Mouse (Mus musculus): ENCODE results near the gene Morn3. TPM values are rescaled to one million over a fixed set of nuclear protein-coding genes. Genes with fewer than 3 reads are reported as not detected.

The Morn3 gene
- polyA plus RNA-seq, 1 experiment from 2014 or later: not detected

DNA sequence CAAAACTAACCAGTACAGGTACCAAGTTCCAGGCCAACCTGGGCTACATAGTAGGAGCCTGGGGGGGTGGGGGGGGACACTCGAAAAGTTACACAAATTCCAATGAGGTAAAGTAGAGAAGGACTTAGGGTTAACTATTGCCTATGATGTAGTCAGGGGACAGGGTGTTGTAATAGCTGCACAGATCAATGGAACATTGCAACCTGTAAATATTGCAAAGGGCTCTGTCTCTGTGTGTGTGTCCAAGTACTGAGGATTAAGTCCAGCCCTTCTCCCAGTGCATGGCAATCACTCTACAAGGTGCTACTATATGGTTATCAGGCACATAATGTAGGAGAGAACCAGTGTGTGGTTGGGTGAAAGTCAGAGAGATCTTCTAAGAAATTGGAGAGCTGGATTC lies 45.9 kb downstream of the Morn3 start:
- no peak overlapping the region for H3K4me3 ChIP-seq (ENCODE audit: inconsistent target)
- no peaks in the 10 kb centered on the region for H3K36me3 ChIP-seq (ENCODE audit: inconsistent target)
- H3K27ac ChIP-seq: no peak overlapping the region
- H3K79me2 ChIP-seq (ENCODE audit: inconsistent target): no peaks in the 10 kb centered on the region
- 78% methylated on average over 1 of the region's 1 CpGs for WGBS (ENCODE audit: missing documents)

DNA sequence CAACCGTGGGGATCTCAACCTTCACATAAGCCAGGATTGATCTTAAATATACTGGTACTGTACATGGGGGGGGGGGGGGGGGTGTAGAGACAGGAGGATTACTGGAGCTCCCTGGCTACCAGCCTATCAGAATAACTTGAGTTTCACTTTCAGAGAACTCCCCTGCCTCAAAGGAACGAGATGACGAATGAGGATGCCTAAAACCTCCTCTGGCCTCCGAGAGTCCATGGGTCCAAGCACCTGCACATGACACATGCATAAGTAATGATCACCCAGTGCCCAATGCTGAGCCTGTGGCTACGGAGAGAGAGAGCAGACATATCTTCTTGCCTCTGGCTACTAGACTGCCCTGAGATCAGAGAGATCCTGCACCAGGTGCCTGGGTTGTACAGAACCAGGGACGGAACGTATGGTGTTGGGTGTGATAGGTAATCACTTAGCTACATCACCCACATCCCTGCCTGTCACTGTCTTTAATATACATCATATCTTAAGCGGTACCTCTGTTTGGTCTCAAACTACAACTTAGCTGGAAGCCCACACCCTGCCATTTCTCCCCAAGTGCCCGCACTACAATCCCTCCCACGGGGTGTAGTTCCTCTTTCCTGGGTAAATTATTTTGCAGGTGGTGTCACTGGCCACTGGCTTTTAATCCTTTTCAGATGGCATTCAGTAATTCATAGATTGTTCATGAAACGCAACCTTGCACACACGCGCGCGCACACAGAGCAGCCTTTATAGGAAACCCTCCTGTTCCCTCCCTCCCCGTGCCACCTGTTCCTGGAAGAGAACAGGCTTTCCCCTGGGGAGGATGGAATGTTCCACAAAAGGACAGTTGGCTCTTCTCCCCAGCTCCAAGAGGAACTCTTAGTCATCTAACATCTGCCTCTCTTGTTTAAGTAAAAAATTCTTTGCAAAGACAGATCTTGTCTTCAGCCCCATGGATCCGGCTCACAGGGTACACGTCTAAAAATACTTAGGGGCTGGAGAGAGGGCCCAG lies 49.3 kb downstream of the Morn3 start:
- no peaks in the 10 kb centered on the region for H3K36me3 ChIP-seq (ENCODE audit: inconsistent target)
- WGBS (ENCODE audit: missing documents): 52% methylated on average over 18 of the region's 18 CpGs
- no peak overlapping the region for H3K4me3 ChIP-seq (ENCODE audit: inconsistent target)
- H3K27ac ChIP-seq: no peak overlapping the region
- H3K79me2 ChIP-seq (ENCODE audit: inconsistent target): no peaks in the 10 kb centered on the region

DNA sequence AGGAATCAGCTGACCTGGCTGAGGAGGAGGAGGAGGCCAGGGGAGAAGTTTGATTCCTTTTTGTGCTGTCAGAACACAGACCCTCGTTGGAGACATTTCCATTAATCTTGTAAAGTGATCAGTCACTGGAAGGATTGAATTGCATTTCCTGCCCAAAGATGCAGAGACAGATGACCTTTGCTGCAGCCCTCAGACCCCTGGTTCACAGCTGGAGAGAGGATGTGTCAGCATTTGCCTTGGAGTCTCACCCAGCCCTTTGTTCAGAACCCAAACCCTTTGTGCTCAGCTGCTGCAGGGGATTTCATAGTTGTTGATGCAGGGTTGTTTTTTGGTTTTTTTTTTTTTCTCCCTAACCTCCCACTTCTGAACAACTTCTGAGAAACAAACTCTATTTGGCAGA lies 51.9 kb downstream of the Morn3 start:
- Histone ChIP-seq H3K4me3 (ENCODE audit: inconsistent target) (no peak overlapping the region), H3K27ac (no peak overlapping the region), H3K36me3 (ENCODE audit: inconsistent target) (no peaks in the 10 kb centered on the region), H3K79me2 (ENCODE audit: inconsistent target) (no peaks in the 10 kb centered on the region)
- 42% methylated on average over 1 of the region's 1 CpGs for WGBS (ENCODE audit: missing documents)

DNA sequence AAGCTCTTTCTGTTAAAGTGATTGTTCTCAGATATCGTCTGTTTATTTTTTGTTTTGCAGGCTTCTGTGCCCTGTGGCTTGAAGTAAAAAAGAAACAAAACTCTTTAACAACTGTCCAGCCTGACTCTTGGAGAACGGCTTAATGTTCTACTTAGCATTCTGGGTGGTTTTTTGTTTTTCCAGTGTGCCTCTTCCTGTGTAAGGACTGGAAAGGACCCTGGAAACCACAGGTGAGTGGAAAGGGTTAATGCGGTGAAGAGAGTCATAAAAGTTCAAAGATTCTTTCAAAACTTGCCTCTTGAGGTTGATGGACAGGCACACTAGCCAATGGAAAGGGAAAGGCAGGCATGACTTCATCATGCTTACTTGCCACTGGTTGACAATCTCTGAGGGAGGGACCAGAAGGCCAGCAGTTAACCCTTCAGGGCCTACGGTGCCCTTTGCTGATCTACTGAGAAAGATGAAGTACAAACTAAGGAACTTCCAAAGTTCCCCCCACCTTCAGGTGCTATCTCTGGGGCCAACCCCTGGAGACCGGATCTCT lies 52.4 kb downstream of the Morn3 start:
- Histone ChIP-seq H3K79me2 (ENCODE audit: inconsistent target) (no peaks in the 10 kb centered on the region), H3K4me3 (ENCODE audit: inconsistent target) (no peak overlapping the region), H3K27ac (no peak overlapping the region), H3K36me3 (ENCODE audit: inconsistent target) (no peaks in the 10 kb centered on the region)
- WGBS (ENCODE audit: missing documents): 25% methylated on average over 5 of the region's 5 CpGs

DNA sequence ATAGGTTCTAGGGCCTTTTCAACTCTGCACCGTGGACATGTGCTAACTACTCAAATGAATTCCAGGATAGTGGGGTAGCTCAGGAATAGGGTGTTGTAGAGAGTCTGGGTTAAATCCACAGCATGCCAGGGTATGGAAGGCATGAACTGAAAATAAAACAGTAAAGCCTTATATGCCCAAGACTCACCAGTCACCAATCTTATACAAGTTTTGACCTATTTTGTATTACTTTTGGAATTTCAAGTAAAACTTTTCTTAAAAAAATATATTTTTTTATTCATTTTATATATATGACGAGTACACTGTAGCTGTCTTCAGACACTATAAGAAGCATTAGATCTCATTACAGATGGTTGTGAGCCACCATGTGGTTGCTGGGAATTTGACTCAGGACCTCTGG lies 53.0 kb downstream of the Morn3 start:
- Histone ChIP-seq H3K79me2 (ENCODE audit: inconsistent target) (no peaks in the 10 kb centered on the region), H3K36me3 (ENCODE audit: inconsistent target) (no peaks in the 10 kb centered on the region), H3K4me3 (ENCODE audit: inconsistent target) (no peak overlapping the region), H3K27ac (no peak overlapping the region)
- 86% methylated on average over 1 of the region's 2 CpGs for WGBS (ENCODE audit: missing documents)

DNA sequence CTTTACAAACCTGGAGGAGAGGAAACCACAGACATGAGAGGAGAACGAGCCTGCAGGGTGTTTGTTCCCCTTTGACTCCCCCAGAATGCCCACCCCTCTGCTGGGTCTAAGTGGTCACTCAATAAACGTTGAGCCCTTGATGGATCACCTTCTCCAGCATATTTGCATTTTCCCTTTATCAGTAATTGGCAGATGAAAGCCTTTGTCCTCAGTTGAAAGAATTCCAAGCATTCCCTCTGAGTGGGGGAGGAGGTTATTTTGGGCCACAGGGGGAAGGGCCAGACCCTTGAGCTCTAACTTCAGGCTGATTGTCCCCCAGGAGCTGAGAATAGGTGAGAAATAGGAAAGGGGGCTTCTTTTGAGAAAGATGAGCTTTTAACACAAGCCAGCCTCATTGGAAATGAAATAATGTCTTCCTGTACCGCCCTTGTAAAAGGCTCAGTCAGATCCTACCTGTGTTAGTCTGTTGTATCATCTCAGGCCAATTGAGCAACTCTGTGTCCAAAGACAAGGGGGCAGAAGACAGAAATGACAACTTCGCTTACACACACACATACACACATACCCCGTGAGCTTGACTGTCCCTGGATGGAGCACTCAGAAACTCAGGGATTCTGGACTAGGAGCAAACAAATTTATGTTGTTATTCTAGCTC lies 55.3 kb downstream of the Morn3 start:
- no peak overlapping the region for H3K27ac ChIP-seq
- WGBS (ENCODE audit: missing documents): 71% methylated on average over 5 of the region's 5 CpGs

DNA sequence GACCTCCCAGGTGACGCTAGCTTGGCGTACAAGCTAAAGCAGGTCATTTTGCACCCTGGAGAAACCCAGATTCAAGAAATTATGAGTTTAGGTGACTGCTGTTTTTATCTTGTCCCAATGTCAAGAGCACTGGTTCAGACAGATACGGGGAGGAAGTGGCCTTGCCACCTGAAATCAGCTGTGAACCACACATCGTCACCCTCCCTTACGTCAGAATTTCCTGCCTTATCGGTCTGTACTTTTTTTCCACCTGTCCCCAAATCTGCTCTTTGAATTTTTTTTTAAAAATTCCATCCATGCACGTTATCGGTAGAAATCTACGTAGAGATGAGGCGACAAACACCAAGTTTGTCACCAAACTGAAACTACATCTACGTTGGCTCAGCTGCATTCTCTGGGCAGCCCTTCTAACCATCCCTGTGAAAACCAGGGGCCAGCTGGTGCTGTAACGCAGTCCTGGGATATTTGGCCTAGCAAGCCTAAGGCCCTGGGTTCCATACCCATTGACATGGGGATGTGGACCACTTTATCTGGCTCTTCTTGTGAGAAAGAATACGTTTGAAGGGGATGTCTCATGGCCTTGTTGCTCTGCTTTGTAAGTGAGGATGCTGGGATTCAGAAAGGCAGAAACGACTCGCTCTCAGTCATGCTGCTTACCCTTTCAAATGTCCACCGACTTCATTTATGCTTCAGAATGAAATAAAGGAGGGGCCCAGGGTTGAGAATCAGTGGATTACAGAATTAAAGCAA lies 56.2 kb downstream of the Morn3 start:
- Histone ChIP-seq H3K27ac (no peak overlapping the region), H3K4me3 (ENCODE audit: inconsistent target) (peak overlapping the region; percentile 57), H3K36me3 (ENCODE audit: inconsistent target) (no peaks in the 10 kb centered on the region), H3K79me2 (ENCODE audit: inconsistent target) (no peaks in the 10 kb centered on the region)
- 46% methylated on average over 16 of the region's 16 CpGs for WGBS (ENCODE audit: missing documents)

More for the DNA sequence above, 55.3 kb downstream of the Morn3 start:
- H3K79me2 ChIP-seq (ENCODE audit: inconsistent target): no peaks in the 10 kb centered on the region
- H3K4me3 ChIP-seq (ENCODE audit: inconsistent target): no peak overlapping the region
- no peaks in the 10 kb centered on the region for H3K36me3 ChIP-seq (ENCODE audit: inconsistent target)

DNA sequence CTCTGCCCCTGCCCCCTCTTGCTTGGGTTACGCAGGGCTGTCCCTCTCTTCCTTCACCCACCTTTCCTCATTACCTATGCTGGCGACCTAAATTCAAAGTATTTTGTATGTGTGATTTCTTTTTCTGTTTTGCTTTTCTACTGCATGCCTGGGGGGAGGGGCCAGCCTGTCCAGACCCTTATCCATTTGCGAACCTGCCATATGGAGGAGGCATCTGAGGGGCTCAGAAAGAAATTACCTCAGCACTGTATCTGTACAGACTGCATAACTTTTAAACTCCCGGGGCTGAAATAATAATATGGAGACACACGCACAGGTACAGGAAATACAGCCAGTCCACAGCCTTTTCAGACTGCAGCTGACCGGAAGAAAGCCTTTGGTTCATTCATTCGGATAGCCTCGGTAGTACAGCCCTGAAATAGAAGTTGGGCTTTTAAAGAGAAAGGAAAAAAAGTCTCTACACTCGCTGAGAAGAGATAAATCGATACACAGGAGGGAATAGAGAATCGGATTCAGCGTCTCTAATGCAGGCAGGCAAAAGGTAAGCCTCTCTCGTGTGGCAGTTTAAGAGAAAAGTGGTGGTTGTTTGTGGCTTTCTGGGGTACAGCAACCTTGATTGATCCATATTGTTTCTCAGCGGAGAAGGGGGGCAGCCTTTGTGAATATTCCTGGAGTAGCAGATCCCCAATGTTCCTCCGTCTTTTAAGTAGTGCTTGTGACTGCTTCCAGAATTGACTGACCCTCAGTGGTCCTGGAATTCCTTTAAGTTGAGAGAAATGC lies 57.1 kb downstream of the Morn3 start, which contains the start of gene Kdm2b:
TSS of gene Kdm2b (minus strand) at position 273 of the 780 bp plus-strand sequence.
- H3K36me3 ChIP-seq (ENCODE audit: inconsistent target): no peaks in the 10 kb centered on the region
- H3K79me2 ChIP-seq (ENCODE audit: inconsistent target): no peaks in the 10 kb centered on the region
- peak within 1 kb of the TSS; percentile 57 for H3K4me3 ChIP-seq (ENCODE audit: inconsistent target)
- WGBS (ENCODE audit: missing documents): 8% methylated on average over 13 of the region's 15 CpGs
- H3K27ac ChIP-seq: peak within 1 kb of the TSS; percentile 75

DNA sequence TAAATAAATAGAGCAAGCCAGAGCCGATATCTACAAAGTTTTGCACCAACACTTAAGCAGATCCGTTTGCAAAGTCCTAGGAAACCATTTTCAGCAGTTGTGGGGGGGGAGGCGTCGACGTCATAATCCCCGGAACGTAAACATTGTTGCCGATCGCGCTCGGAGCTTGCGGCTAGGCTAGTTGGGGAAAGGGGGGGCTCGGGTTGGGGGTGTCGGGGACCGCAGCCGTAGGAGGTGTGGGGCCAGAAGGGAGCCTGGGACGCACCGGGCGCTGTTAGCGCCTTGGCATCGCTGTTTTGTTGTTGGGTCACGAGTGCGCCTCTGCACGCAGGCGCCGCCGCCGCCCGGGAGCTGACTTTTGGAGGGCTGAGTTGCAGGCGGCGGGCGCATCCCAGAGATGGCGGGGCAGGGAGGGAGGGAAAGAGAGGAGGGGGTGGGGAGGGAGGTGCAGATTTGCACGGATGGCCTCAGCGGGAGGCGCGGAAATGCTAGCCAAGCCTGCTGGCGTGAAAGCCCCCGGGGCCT lies 57.8 kb downstream of the Morn3 start:
- under 1% methylated on average over 37 of the region's 39 CpGs for WGBS (ENCODE audit: missing documents)
- Histone ChIP-seq H3K27ac (peak overlapping the region; percentile 75), H3K36me3 (ENCODE audit: inconsistent target) (no peaks in the 10 kb centered on the region), H3K79me2 (ENCODE audit: inconsistent target) (no peaks in the 10 kb centered on the region), H3K4me3 (ENCODE audit: inconsistent target) (peak overlapping the region; percentile 57)

DNA sequence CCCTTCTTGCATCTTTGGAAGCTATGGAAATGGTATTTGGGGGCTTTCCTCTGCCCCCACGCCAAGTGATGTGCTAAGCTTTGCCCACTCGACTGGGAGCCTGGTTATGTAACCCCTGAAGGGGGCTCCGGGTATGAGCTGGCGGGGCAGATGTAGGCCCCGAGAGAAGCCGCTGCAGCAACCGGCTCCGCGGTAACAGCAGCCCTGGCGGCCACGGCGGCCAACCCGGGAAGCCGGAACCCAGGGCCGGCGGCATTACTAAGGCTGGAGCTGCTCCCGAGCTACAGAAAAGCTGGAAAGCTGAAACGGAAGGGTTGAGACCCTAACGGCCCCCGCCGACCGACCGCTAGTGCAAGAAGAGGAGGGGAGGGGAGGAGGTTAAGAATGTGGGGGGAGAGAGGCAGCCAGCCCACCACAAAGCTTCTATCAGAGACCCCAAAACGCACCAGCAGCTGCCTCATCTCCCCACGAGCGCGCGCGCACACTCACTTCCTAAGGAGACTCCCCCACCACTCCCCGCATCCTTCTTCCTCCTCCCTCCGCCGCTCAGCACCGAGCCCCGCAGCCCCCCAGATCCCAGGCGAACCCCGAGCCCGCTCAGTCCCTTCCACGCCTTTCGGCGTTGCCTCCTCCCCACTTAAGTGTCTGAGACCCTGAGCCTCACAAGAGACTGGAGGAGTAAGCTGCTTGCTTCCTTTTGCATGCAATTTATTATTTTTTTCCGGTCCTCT lies 58.6 kb downstream of the Morn3 start:
- Histone ChIP-seq H3K36me3 (ENCODE audit: inconsistent target) (no peaks in the 10 kb centered on the region), H3K4me3 (ENCODE audit: inconsistent target) (peak overlapping the region; percentile 57), H3K27ac (peak overlapping the region; percentile 75), H3K79me2 (ENCODE audit: inconsistent target) (no peaks in the 10 kb centered on the region)
- WGBS (ENCODE audit: missing documents): 1% methylated on average over 35 of the region's 41 CpGs

DNA sequence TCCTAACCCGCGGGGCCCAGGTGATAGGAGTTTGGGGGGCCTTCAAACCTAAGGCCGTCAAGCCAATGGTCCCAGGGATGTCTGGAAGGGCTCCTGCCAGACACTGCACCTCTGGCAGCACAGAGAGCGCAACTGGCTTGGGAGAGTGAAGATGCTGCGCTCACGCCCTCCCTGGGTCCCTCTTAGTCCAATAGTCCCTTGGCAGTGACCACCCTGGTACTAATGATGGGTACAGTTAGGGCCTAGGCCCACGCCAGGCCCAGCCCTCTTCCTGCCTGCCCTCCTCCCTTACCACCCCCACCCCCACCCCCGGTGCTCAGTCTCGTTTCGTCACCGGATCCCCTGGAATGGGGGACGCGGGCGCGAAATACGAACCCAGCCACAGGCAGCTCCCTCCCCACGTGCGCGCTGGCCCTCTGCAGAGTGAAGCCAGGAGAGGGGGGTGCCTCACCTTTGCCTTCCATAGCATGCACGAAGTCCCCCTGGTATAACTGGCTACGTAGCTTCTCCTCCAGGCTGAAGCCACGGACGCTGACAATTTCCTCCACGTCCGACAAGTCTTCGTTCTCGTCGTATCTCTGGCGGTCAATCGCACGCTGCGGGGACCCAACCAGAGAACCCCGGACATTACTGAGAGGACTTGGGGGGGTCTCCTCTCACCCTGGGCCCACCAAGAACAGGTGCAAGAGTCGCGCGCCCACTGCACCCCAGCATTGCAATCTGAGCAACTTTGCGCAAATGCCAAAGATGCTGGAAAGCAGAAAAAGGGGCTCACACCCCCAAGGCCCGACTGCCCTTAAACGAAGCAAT lies 59.4 kb downstream of the Morn3 start:
- Histone ChIP-seq H3K79me2 (ENCODE audit: inconsistent target) (no peaks in the 10 kb centered on the region), H3K36me3 (ENCODE audit: inconsistent target) (no peaks in the 10 kb centered on the region), H3K4me3 (ENCODE audit: inconsistent target) (peak overlapping the region; percentile 57), H3K27ac (no peak overlapping the region)
- WGBS (ENCODE audit: missing documents): 18% methylated on average over 35 of the region's 39 CpGs

DNA sequence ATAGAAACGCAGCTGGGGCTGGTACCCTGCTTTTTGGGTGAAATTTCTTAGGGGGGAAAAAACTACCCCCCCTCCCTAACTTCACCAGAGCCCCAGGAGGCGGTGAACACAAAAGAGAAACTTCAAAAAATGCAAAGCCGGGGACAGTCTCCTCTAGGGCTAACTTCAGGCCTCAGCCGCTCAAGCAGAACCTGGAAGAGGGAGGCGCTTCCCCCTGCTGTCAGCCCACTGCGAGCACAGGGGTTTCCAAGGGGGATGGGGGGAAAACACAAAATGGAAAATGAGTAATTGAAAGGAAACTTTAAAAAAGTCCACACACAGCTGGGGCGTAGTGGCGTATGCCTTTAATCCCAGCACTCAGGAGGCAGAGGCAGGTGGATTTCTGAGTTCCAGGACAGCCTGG lies 60.7 kb downstream of the Morn3 start:
- no peaks in the 10 kb centered on the region for H3K79me2 ChIP-seq (ENCODE audit: inconsistent target)
- H3K4me3 ChIP-seq (ENCODE audit: inconsistent target): no peak overlapping the region
- 87% methylated on average over 8 of the region's 8 CpGs for WGBS (ENCODE audit: missing documents)
- H3K27ac ChIP-seq: no peak overlapping the region
- no peaks in the 10 kb centered on the region for H3K36me3 ChIP-seq (ENCODE audit: inconsistent target)

Data from macrophage (primary cell).